Mouse (Mus musculus) gastrocnemius, postnatal 25 days (tissue): ENCODE measurements around the gene Tex21. TPM values are rescaled to one million over a fixed set of nuclear protein-coding genes. Genes with fewer than 3 reads are reported as not detected.

ENCODE experiments used
- DNase-seq: peaks from one replicate; pipeline ENCODE4 v3.0.0; 2022
- long read RNA-seq, 2 experiments: library from polyadenylated mRNA; stranded (forward); transcript quantifications; one replicate each; pipeline ENCODE4 v2.0.0; 2021
- total RNA-seq, 2 experiments: library from RNA; stranded (reverse); gene quantifications; 1 replicate in 1 of 2; 2 replicates in 1 of 2; pipeline ENCODE4 v1.2.3; 2021

Gene Tex21
- total RNA-seq, result not detected
- long read RNA-seq, experiment 1, result 0 reads
- long read RNA-seq, experiment 2, result 0 reads

DNA sequence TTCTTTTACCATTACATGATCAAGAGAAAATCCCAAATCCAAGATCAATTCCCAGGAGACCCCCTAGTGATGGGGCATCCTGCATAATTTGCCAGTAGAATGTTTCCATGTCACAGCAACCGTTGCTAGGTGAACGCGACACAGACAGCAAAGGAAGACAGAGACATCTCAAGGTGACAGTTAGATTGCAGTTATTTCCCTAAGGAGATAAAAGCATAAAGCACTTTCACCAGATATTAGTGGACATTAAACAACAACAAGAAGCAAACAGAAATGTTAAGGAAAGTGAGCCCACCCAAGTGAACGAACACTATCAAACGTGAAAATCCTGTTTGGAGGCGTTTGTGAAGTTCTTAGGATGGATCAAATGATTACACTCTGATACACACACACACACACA is at the start of gene Tex21:
Gene Tex21 (minus strand): TSS at position 101 of the 400 bp plus-strand sequence.
- no peak for DNase-seq

- DNase-seq, result no peak
Observed at GRCm38 (mm10) chr12:76293192-76293591, 46.6 kb upstream of the Tex21 start.

GRCm38 (mm10) chr12:76290271-76290670 is 43.7 kb upstream of the Tex21 start:
- no peak for DNase-seq

DNA sequence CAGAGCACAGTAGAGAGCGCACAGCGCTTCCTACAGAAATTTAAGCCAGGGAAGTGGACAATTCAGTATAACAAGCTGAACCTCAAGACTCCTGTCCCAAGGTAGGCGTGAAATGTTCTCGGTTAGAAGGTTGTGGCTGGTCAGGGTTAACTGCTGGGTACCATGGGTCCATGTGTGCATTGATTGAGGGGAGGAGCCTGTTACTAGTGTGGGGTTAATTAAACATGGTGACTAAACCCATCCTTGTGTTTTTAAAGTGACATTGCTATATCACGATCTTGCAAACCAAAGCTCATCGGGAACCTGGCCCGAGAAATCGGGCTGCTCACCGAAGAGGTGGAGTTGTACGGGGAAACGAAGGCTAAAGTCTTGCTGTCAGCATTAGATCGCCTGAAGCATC is 42.9 kb upstream of the Tex21 start:
- DNase-seq, result no peak

- no peak for DNase-seq
Observed at GRCm38 (mm10) chr12:76288494-76288893, 41.9 kb upstream of the Tex21 start.

DNA sequence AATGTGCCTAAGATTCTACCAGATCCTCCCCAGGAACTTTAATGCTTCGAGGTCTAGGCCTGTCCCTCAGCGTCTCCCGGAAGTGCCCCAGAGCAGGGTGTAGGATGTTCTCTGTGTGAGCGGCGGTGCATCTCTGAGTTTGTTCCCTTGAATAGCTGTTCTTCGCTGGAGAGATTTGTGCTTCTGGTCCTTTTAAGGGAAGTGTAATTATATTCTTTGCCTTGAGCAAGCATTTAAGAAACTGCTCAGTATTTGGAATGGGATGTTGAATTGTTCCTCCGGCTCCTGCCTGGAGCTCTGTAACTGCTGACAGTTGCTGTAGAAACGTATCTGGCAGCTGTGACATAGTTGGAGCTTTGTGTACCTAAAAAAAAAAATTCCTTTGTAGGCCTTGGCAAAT is 41.4 kb upstream of the Tex21 start:
- no peak for DNase-seq

GRCm38 (mm10) chr12:76285418-76285817 is 38.9 kb upstream of the Tex21 start:
- no peak for DNase-seq

DNA sequence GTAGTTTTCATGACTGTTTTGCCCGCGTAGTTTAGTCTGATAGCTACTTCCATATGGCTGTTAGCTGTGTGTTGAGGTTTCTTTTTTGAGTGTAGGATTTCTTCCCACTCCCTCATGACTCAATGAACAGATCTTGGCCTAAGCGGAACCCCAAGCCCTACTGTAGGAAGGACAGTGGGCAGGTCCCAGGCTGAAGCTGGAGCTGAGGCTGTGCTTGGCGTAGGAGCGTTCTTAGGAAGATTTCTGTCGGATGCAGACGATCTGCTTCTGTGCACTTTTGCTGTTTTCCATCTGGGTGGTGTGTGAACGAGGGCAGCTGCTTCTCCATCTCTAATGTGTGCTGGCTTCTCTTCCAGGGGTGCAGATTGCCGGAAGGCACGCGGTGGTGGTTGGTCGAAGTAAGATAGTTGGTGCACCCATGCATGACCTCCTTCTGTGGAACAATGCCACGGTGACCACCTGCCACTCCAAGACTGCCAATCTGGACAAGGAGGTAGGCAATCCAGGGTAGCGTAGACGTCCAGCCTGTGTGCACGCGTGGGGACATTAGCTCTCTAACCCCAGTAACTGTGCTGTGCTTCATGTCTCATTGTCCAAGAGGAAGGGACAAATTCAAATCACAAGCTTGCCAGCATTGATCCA is 36.1 kb upstream of the Tex21 start:
- no peak for DNase-seq

DNA sequence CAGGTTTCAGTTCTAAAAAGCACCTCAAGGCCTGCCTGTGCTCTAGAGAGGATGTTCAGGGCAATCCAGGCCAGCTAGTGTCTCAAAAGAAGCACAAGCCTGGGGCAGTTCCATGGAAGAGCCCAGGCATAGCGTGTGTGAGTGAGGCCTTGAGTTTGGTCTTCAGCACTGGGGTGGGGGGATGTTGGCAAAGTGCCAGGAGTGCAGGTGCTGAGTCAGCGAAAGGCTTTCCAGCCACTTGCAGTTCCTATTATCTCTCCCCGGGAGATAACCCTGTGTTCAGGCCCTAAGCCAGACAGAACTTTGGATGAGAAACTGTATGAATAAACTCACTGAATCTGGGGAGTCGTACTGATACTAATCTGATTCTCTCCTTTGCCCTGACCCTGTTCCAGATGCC is 35.6 kb upstream of the Tex21 start:
- DNase-seq, result no peak

- no peak for DNase-seq
Observed at GRCm38 (mm10) chr12:76281111-76281660, 34.6 kb upstream of the Tex21 start.

GRCm38 (mm10) chr12:76280556-76280955 is 34.0 kb upstream of the Tex21 start:
- DNase-seq, result no peak

GRCm38 (mm10) chr12:76278209-76278608 is 31.7 kb upstream of the Tex21 start:
- no peak for DNase-seq

DNA sequence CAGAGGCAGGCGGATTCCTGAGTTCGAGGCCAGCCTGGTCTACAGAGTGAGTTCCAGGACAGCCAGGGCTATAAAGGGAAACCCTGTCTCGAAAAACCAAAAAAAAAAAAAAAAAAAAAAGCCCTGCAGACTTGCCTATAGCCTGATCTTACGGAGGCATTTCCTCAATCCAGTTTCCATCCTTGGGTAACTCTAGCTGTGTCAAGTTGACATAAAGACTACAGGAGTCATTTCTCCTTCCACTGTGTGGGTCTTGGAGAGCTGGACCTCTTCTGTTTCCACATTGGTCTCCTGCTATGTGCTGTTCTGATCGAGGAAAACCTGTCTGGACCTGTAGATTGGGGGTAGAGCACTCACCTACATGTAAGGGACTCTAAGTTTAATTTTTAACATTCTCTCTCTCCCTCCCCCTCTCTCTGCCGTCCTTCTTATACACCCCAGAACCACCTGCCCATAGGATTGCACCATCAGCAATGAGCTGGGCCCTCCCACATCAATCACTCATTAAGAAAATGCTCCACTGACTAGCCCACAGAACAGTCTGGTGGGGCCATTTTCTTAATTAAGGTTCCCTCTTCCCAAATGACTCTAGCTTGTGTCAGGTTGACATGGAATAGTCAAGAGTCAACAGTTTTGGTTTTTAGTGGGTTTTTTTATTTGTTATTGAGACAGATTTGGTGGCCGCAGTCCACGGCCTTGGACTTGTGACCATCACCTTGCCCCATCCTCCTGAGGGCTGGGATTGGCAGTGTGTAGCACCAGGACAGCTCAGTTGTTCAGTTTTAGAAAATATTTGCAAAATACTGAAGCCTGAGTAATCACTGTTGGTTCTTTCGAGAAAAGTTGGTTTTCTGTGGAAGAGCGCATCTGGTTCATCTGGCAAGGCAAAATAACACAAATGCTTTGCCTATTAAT is 26.3 kb upstream of the Tex21 start:
- DNase-seq, result no peak

GRCm38 (mm10) chr12:76271516-76271915 is 25.0 kb upstream of the Tex21 start:
- DNase-seq, result no peak

DNA sequence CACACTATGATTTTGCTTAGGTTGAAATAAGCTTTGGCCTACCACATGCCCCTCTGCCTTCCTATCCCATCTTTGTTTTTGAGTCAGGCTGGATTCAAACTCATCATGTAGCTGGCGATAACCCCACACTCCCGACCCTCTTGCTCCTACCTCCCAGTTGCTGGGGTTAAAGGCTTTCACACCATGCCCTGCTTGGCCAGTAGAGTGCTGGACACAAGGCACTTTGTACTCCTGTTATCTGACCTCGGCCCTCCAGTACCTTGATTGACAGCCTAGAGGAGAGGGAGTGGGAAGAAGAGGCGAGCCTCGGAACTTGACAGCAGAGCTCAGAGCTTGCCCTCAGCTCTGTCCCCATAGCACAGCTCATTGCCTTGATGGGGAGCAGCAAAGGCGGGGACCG is 22.6 kb upstream of the Tex21 start:
- DNase-seq, result no peak

DNA sequence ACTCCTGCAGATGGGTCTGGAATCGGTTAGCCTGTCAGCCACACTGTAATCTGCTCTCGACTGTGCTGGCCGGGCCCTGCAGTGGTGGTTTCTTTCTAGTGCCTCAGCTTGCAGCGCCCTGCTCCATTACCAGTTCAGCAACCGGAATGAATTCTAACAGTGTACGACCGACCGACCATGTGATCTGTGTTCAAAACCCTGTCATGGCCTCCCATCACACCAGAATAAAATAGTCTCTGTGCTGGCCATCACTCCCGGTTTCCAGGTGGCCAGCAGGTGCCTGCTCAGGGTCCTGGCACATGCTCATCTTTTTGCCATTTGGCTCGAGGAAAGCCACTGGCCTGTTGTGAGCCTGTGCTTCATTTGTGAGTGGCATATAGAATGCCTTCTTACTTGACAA is 22.1 kb upstream of the Tex21 start:
- DNase-seq, result no peak

- no peak for DNase-seq
Observed at GRCm38 (mm10) chr12:76266875-76267274, 20.3 kb upstream of the Tex21 start.

DNA sequence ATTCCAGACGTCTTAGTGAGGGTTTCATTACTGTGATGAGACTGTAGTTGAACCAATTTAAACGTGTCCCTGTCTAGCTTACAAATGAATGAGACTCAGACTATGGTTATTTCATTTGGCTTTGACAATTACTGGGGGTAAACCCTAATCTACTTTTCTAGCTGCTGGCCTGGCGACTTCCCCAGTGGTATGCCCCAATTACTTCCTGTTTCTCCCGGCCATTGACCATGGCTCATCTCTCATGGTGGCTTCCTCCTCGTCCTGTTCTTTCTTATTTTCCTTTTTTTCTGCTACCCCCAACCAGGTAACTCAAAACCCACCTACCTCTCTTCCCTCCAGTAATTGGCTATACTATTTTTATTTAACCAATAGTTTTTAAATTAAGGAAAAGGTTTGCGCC is 18.5 kb upstream of the Tex21 start:
- DNase-seq, result no peak

DNA sequence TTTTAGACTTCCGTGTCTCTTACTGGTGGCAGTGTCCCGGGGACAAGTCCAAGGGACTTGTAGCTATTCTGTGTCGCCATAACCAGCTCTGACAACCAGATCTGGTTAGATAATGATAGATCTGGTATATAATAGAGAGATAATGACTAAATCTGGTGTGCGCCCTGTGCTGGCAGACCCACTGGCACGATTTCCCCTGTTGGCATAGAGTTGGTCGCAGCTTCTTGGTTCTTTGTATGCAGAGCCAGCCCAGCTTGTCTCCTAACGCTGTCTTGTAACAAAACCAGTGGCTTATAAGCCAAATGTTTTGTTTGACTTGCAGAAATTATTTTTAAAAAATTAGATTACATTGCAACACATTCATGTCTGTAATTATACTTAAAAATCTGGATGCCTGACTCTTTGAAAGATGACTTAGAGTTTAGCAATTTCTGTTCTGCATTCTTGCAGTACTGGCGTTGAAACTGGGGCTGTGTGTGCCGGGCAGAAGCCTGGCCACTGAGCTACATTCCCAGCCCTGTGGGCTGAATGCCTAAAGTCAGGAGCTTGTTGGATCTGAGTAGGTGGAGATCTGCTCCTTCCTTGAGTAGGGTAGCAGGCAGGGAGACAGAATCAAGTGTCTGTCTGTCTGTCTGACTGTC is 17.9 kb upstream of the Tex21 start:
- peak; percentile 53 for DNase-seq

- no peak for DNase-seq
Observed at GRCm38 (mm10) chr12:76263876-76264275, 17.3 kb upstream of the Tex21 start.

GRCm38 (mm10) chr12:76262918-76263317 is 16.4 kb upstream of the Tex21 start:
- no peak for DNase-seq

GRCm38 (mm10) chr12:76261556-76261955 is 15.0 kb upstream of the Tex21 start:
- DNase-seq, result no peak

- no peak for DNase-seq
Observed at GRCm38 (mm10) chr12:76260673-76261072, 14.1 kb upstream of the Tex21 start.
